Mouse (Mus musculus) WW6 (cell line): ENCODE data around the gene Tmem170.
A peak's percentile ranks its signal among the peaks of the same experiment; 100 is the strongest.

Experiments
- DNase-seq: peaks from one replicate; pipeline ENCODE4 v3.0.0-alpha.2; 2013; ENCODE audit warnings: low read depth, low spot score

Tmem170 gene

DNA sequence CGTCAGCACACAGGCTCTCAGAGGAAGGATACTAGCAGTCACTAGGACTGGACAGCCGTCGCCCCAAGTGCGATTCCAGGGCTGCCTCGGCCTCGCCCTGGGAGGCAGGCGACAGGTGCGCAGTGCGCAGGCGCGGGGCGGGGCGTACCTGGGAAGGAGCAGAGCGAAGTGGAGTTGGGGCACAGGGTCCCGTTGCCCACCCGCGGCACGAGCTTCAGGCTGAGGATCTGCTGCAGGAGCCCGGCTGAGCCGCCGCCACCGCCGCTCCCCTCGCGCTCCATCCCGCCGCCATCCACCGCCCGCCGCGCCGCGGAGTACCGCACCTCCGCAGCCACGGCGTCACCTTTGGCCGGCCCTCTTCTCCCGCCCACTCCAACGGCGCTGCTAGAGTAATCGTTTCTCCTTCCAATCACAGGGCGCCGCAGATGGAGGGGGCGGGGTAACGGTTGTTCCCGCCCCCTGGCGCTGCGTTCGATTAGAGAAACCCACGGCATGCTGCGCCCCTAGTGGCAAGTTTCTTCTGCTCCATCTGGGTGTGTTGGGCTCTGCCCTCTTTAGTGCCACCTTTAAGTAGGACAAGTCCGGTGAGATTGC, at the start of gene Tmem170:
Tmem170 (minus strand) TSS at position 396 of the 594 bp plus-strand sequence.
- DNase-seq = peak; percentile 99

DNA sequence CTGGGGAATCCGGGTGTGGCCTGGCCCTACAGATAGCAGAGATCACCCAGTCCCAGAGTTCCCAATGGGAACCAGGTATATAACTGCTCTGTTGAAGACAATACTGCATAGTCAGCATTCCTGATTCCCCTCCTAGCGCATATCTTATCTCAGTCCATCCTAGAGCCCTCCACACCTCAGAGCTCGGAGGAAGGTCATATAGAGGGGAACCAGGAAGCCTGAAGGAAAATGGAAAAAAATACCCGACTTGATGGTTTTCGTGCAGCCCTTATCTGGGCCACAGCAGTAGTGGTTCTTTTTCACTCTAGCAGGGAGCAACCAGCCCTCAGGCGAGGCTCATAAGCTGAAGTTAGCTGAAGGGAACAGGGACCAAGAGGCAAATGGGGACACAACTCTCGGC, 48.4 kb upstream of the Tmem170 start:
- DNase-seq = no peak

DNA sequence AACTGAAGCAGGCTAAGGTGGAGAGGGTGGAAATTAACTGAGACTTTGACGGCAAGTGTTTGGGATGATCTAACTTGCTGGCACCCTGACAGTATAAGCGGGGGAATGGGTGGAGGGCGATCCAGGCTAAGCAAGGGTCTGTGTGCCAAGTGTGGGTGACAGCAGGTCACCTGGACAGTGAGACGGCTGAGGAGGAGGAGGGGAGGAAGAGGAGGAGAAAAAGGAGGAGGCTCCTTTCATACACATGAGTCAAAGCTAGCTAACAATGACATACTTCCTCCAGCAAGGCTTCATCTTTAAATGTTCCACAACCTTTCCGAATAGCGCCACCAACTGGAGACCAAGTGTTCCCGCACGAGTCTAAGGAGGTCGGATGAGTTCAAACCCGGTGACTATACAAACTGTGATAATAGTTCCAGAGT, 46.8 kb upstream of the Tmem170 start:
- DNase-seq = no peak

DNA sequence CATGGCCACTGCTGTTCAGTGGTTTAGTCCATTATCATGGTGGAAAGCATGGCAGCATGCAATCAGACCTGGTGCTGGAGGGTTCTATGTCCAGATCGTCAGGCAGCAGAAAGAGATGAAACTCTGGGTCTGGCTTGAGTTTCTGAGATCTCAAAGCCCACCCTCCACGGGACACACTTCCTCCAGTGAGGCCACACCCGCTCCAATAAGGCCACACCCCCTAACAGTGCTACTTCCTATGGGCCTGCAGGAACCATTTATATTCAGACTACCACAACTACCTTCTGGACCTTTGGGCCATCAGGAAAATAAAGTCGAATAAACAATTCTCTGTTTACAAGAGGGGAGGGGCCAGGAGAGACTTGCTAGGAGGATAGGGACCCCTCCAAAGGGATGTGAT, 44.4 kb upstream of the Tmem170 start:
- DNase-seq = no peak

DNA sequence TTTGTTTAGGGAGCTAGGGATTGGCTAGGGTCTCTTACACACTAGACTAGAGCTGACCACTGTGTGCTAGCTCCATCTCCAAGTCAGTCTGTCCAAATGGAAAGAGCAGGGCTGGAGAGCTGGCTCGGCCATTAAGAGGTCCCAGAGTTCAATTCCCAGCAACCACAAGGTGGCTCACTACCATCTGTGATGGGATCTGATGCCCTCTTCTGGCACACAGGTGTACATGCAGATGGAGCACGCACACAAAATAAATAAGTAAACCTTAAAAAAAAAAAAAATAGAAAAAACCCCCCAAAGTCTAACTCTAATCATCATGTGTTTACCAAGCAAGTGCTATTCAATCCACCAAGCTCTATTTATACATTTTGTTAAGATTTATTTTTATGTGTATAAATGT, 43.1 kb upstream of the Tmem170 start:
- no peak for DNase-seq

DNA sequence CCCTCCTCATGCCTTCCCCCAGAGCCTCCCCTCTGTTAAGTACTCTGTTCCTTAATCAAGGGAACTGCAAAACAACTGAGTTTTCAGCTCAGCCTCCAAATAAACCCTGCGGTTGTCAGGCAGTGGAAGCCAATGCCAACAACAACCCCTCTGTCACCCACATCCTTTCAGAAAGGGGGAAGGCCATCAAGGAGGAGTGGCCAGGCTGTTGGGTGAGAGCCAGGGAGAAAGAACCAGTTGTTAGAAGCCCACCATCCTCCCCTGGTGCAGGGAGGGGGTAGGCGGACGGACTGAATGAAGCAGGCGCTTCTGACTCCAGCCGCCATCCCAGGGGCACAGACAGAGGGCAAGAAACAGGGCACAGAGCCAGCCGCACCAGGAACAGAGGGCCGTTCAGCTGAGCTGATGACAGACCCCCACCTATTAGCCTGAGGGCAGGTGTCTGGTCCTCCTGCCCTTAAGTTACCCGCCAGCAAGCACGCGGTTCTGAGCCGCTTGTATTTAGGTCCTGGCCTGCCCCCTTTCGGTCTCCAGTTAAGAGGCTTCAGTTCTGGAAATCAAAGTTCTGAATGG, 36.4 kb upstream of the Tmem170 start:
- DNase-seq = no peak

DNA sequence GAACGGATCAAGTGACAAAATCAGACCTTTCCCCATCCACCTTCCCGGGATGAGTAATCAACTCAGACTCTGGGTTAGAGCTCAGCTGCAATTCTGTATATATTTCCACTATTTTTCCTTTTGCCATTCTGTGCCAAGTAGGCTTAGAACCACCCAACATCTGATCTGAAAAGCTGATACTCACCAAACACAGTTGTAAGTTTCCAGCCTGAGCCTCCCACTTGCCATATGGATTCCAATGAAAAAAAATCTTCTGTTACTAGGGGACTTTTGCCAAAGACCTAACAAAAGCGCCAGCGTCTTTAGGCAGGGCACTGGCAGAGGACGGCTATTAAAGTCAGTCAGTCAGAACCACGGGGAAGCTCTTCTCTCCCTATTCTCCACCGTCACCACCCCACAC, 35.0 kb upstream of the Tmem170 start:
- no peak for DNase-seq

DNA sequence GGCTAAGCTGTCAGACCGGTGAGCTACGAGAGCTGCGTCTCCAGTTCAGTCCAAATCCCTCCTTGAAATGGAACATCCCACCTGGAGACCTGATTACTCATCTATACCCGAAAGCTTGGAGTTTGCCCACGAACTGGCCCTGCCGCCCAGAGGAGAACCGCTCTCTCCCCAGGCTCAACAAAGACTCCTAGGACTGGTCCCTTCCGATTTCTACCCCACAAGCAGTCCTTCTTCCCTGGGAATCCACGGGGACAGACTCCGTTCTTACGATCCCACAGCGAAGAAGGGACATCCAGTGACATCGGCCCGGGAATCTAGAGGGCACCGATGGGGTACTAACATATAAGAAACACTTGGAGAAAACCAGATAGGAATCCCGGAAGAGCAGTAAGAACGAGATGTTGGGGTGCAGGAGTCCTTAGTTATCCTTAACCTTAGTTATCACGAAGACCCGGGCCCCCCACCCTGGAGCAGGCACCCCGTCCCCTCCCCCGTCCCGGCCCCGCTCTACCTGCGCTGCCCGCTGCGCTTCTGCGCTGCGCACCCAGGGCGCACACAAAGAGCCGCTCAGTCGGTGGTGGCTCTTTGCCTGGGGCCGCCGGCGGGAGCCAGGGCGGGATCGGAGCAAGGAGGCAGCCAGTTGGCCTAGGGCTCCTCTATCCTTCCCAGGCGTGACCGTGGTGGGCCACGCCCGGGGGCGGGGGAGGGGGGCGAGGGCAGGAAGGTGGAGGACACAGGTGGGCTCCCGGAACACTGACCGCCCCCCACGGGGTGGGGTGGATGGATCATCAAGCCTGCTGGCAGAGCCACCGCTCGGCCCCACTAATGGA, 33.3 kb upstream of the Tmem170 start, which contains the start of gene Chst5:
Chst5 (minus strand) TSS at position 827 of the 830 bp plus-strand sequence.
- no peak for DNase-seq

DNA sequence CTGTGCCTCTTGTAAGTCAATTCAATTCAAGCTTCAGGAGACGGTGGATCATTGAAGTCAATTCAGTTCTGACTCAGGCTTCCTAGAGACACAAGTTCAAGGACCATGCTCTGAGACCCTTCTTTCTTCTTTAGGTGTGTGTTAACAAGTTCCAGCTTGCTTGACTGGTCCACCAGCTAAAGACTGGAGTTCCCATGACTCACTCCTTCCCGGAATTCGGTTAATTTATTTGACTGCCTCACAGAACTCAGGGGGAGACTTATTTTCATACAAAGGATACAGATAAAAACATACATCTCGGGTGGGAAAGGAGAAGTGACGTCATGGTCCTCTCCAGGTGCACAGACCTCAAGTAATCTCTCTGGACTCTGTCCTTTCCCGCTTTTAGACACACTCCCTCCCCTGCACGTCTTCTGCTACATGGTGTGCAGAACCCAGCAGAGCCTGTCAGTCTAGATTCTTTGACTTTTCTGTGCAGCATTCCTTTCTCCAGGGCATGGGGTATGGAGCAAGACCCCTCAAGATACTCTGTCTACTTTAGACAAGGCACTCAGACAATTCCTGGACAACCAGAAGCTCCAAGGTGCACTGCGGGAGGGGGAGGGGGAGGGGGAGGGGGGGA, 29.1 kb upstream of the Tmem170 start:
- no peak for DNase-seq

DNA sequence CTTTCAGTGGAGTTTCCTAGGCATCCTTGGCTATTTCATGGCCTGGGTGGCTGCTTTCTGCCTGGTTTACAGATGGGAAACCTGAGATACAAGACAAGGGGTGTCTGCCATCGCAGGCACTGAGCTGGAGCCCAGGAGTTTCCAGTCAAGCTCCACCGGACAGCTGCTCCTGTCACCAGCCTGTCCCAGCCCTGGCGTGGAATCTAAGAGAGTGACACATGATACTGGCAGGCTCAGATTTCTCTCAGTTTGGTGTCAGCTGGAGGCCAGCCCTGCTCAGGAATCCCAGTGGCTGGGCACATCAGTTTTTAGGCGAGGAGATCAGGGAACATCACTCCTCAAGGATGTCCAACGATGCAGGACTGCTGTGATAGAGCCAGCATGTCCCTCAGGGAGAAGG, 25.5 kb upstream of the Tmem170 start:
- DNase-seq = no peak

DNA sequence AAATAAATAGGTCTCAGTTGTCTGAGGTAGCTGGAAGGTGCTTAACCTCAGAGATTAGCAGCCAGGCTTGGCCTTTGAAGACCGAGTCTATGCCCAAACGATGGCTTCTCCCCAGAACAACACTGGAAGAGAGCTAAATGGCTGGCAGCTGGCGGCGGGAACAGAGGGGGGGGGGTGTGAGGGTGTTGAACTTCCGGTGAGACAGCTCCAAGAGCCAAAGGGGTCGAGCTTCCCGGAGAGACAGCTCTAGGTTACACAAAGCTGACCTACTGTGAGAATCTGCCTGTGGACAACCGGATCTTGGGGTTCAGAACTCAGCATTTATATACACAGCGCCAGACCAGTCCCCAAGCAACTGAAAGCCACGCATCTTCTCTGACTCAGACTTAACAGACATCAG, 22.0 kb upstream of the Tmem170 start:
- no peak for DNase-seq

DNA sequence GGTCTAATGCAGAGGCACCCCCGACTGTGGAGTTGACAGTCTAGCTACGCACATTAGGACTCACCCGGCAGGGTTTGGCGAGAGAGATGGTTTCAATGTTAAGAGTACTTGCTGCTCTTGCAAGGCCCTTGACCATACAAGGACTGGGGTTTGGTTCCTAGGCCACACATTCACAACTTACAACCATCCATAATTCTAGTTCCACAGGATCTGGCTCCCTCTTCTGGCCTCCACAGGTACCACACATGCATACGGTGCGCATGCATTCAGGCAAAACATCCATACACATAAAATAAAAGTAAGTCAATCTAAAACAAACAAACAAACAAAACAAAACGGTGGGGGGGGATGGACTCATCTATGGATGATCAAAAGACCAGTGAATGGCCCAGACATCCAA, 18.4 kb upstream of the Tmem170 start:
- no peak for DNase-seq

DNA sequence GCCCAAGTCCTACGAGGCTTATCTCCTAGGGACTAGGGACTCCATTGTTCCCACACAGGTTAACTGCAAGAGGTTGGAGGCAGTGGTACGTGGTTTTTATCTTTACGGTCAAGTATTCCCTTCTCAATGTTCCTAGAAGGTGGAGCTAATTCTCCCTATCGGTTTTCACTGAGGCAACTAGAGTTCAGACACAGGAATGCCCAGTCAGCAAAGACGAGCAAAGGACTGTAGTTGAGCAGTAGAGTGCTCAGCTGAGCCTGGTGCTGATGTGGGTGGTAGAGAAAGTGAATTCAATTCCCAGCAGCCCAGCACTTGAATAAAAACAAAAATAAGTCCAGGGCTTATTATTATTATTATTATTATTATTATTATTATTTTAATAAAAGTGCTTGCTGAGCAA, 16.1 kb upstream of the Tmem170 start:
- no peak for DNase-seq

DNA sequence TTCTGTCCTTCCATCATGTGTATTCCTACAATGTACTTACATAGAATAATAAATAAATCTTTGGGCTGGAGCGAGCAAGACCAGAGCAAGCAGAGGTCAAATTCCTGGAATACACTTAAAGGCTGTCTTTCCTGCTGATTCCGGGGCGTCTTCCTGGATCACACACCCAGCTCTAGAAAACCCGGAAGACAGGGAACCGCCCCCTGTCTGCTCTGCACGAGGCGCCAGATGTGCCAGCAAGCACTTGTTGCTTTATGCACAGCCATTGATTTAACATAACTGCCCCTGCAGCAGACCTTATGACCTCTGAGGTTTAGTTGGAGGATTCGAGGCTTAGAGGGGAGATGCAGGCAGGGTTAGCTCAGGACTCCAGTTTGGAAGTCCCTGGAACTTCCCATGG, 15.4 kb upstream of the Tmem170 start:
- DNase-seq = no peak

DNA sequence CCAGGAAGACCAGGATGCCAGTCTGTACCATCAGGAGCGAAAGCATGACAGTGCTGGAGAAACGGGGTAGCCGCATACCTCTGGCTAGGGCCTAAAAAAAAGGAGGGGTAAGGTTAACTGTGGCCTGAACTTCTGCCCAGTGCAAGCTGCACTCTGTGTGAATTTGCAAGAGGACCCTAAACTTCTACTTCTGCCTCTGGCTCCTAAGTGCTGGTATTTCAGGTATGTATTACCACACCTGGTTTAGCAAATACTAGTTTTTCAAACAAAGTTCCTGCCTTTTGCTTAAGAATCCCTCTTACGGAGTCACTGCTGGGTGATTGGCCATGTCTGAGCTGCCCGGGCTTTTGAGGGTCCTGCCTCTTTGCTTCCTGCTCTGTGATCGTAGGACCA, 14.4 kb upstream of the Tmem170 start:
- DNase-seq = no peak

DNA sequence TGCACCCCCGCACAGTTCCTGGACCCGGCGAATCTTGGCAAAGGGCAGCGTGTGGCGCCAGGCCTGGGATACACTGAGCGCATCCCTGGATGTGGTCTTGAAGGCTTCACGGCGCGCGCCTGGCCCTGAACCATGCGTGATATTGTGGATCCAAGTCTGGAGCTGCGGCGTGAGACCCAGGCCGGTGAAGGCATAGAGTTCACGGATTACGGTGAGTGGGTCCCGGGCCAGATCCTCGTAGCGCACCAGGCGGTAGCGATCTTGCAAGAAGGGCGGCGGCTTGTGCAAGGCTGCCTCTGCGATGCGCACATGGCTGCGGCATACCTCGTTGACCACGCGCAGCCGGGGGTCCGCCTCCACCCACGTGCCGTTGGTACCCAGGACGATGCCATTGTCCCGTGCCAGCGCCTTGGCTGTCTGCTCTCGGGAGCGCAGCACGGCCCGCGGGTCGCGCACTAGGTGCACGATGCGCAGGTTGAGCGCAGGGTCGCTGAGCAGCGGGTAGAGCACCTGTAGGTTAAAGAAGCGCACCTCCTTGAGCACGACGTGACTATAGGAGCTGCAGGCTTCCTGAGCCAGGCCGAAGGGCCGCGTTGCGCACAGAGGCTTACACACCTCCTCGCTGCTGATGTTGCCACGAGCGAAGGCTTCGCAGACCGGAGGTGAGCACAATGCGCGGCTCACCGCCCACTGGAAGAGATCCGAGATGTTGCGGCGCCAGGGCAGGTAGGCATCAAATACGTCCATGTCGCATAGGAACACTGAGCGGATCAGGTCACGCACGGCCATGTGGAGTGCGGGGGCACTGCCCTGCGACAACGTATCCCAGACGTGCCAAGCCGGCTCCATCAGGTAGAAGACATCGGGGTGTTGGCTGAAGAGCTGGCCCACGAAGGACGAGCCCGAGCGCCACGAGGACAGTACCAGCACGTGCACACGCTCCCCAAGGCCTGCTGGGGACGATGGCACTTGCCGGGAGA, 13.7 kb upstream of the Tmem170 start:
- no peak for DNase-seq

DNA sequence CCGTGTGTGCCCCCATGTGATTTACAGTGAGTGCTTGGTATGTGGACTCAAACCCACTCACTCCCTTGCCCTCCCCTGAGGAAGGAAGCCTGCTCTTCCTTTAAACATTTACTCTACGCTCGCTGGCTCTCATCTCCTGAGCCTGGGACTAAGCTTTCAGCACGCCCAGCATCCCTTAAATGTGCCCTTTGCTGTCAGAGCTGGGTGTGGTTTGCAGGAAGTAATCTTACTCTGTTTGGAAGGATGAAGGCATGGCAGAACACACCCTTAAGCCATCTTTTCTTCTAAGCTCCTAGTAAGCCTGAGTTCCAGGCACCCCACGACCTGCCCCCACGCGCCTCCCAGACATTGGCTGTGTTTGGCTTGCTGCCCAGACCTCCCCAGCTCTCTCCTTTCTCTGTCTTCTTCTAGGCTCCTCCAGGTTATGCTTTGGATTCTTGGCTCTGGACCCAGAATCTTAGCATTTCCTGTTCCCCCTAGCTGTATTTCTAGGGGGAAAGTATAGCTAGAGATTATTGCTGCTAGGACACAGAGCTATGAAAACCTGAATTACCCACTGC, 11.6 kb upstream of the Tmem170 start:
- no peak for DNase-seq

DNA sequence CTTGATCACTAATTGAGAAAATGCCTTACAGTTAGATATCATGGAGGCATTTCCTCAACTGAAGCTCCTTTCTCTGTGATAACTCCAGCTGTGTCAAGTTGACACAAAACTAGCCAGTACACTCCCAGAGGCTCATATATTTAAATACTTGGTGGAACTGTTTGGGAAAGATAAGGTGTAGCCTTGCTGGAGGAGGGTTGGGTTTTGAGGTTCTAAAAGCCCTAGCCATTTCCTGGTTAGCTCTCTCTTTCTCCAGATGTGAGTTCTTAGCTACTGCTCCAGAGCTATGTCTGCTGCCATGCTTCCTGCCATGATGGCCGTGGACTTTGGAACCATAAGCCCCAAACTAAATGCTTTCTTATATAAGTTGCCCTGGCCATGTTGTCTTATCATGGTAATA, 10.9 kb upstream of the Tmem170 start:
- DNase-seq = no peak

DNA sequence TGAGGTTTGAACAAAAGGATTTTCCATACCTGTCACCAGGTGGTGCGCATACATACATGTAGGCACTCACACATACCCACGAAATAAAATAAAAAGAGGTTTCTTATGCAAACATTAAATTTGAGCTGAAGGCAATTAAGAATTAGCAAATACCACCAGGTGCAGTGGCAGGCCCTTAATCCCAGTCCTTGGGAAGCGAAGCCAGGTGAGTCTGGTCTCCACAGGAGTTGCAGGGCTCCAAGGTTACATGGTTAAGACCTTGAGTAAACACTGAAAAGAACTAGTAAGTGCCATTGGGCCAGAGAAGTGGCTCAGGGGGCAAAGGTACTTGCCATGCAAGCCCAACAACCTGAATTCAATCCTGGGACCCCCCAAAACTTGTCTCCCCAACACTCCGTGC, 7.1 kb upstream of the Tmem170 start:
- DNase-seq = no peak

DNA sequence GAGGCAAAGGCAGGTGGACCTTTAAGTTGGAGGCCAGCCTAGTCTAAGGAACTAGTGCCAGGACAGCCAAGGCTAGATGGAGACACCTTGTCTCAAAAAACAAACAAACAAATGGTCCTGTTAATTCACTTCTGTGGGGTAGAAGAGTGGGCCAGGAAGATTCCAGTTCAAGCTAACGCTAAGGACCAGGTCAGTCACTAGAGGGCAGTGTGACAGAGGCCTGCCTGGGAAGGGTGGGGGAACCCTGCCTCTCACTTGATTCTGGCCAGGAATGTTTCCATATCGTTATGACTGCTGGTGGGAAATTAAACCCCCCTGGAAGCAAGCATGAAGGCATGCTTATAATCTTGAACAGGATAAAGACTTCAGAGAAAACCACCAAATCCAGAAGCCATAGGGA, 5.0 kb upstream of the Tmem170 start:
- DNase-seq = no peak

DNA sequence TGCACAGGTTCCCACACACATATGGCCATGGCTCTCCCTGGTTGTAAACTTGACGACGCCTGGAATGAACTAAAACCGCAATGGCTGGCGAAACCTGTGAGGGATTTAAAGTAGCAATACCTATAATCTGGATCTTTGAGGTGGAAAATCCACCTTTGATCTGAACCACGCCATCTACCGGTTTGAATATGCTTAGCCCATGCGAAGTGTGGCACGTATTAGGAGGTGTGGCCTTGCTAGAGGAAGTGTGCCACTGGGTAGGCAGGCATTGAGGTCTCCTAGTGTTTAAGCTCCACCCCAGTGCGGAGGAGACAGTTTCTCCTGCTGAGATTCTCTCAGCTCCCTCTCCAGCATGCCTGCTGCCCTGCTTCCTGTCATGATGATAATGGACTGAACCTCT, 1.2 kb upstream of the Tmem170 start:
- no peak for DNase-seq
